Mouse (Mus musculus): ENCODE data around the gene Tm6sf1. TPM values are rescaled to one million over a fixed set of nuclear protein-coding genes. Genes with fewer than 3 reads are reported as not detected.

Gene Tm6sf1
- total RNA-seq, 2 experiments from 2014 or later: 17.2 to 23.0 TPM

GRCm38 (mm10) chr7:81849214-81849613 is 9.6 kb upstream of the Tm6sf1 start:
- DNase-seq (ENCODE audit: low spot score in 2 of 2): no peak

GRCm38 (mm10) chr7:81849633-81850032 is 9.2 kb upstream of the Tm6sf1 start:
- no peak for DNase-seq (ENCODE audit: low spot score in 2 of 2)

- DNase-seq (ENCODE audit: low spot score in 2 of 2): no peak
Measured at GRCm38 (mm10) chr7:81850171-81850570, 8.6 kb upstream of the Tm6sf1 start.

- no peak for DNase-seq (ENCODE audit: low spot score in 2 of 2)
Measured at GRCm38 (mm10) chr7:81851706-81852105, 7.1 kb upstream of the Tm6sf1 start.

- no peak for DNase-seq (ENCODE audit: low spot score in 2 of 2)
Measured at GRCm38 (mm10) chr7:81854568-81855307, 4.1 kb upstream of the Tm6sf1 start.

GRCm38 (mm10) chr7:81855694-81856093 is 3.1 kb upstream of the Tm6sf1 start, which contains the start of gene Gm10160:
Gene Gm10160 (minus strand): TSS chr7:81855794.
- no peak for DNase-seq (ENCODE audit: low spot score in 2 of 2)

GRCm38 (mm10) chr7:81856221-81856620 is 2.6 kb upstream of the Tm6sf1 start:
- no peak for DNase-seq (ENCODE audit: low spot score in 2 of 2)

GRCm38 (mm10) chr7:81858236-81858635 is 565 bp upstream of the Tm6sf1 start:
- DNase-seq (ENCODE audit: low spot score in 2 of 2): no peak

- DNase-seq (ENCODE audit: low spot score in 2 of 2): no peak
Measured at GRCm38 (mm10) chr7:81860071-81860470, 1.3 kb downstream of the Tm6sf1 start.

- no peak for DNase-seq (ENCODE audit: low spot score in 2 of 2)
Measured at GRCm38 (mm10) chr7:81860996-81861395, 2.2 kb downstream of the Tm6sf1 start.

GRCm38 (mm10) chr7:81861461-81861860 is 2.7 kb downstream of the Tm6sf1 start:
- no peak for DNase-seq (ENCODE audit: low spot score in 2 of 2)

- DNase-seq (ENCODE audit: low spot score in 2 of 2): no peak
Measured at GRCm38 (mm10) chr7:81861921-81862320, 3.1 kb downstream of the Tm6sf1 start.

GRCm38 (mm10) chr7:81862587-81863583 is 4.1 kb downstream of the Tm6sf1 start:
- no peak for DNase-seq (ENCODE audit: low spot score in 2 of 2)

- DNase-seq (ENCODE audit: low spot score in 2 of 2): no peak
Measured at GRCm38 (mm10) chr7:81864552-81864951, 5.8 kb downstream of the Tm6sf1 start.

- DNase-seq (ENCODE audit: low spot score in 2 of 2): no peak
Measured at GRCm38 (mm10) chr7:81865937-81866336, 7.1 kb downstream of the Tm6sf1 start.

- no peak for DNase-seq (ENCODE audit: low spot score in 2 of 2)
Measured at GRCm38 (mm10) chr7:81867231-81867930, 8.6 kb downstream of the Tm6sf1 start.

GRCm38 (mm10) chr7:81868158-81868557 is 9.4 kb downstream of the Tm6sf1 start:
- DNase-seq (ENCODE audit: low spot score in 2 of 2): peak; percentile 72

GRCm38 (mm10) chr7:81872493-81873013 is 13.8 kb downstream of the Tm6sf1 start:
- no peak for DNase-seq (ENCODE audit: low spot score in 2 of 2)

- DNase-seq (ENCODE audit: low spot score in 2 of 2): no peak
Measured at GRCm38 (mm10) chr7:81873807-81874206, 15.0 kb downstream of the Tm6sf1 start.

- DNase-seq (ENCODE audit: low spot score in 2 of 2): no peak
Measured at GRCm38 (mm10) chr7:81874636-81875035, 15.8 kb downstream of the Tm6sf1 start.

GRCm38 (mm10) chr7:81875372-81875771 is 16.6 kb downstream of the Tm6sf1 start:
- no peak for DNase-seq (ENCODE audit: low spot score in 2 of 2)
